Mouse (Mus musculus): Measurements from ENCODE around the gene Mrps21. TPM values are rescaled to one million over a fixed set of nuclear protein-coding genes. Genes with fewer than 3 reads are reported as not detected.
A peak's percentile ranks its signal among the peaks of the same experiment; 100 is the strongest.
"Not testable (repeated sequence)": the region's sequence is repeated elsewhere in the genome, so short reads cannot be mapped to it uniquely, and the experiment has no call there.

Mrps21 gene
- polyA plus RNA-seq, 1 experiment from 2014 or later, result 301 TPM

DNA sequence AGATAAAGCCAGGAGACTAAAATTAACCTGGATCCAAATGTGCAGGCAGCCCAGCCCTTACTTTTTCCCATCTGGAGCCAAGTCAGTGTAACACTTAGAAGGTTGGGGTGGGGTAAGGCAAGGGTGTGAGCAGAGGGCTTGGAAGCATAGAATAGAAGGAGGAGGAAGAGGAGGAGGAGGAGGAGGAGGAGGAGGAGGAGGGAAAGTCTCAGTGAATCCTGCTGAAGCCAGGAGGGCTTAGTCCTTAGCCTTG is 31.0 kb upstream of the Mrps21 start:
- Histone ChIP-seq H3K4me2 (replicated peaks; ENCODE audit: low read depth) (no peak overlapping the region), H3K4me3 (ENCODE audit: low read depth, low read length) (no peak overlapping the region), H3K27me3 (ENCODE audit: control insufficient read depth, insufficient read depth, low read length) (no peaks in the 10 kb centered on the region), H3K27ac (replicated peaks) (no peak overlapping the region), H3K4me1 (replicated peaks; ENCODE audit: control insufficient read depth, insufficient read depth) (peaks cover 5% of the 10 kb centered on the region; the same call in 1 of the 2 replicates), H3K9ac (ENCODE audit: low read length) (no peak overlapping the region), H3K9me3 (ENCODE audit: control insufficient read depth, low read length) (no peaks in the 10 kb centered on the region), H3K36me3 (ENCODE audit: control insufficient read depth, insufficient read depth, low read length) (0 out of 2 replicates have a peak, but pooled peaks cover 5% of the 10 kb centered on the region)
- DNase-seq (ENCODE audit: low spot score) (no peak), ATAC-seq (ENCODE audit: low FRiP score, low TSS enrichment) (no peak)
- no peak for TF ChIP-seq CTCF (IDR thresholded peaks at IDR 0.05; ENCODE audit: low read depth)
- no peak for TF ChIP-seq EP300 (optimal IDR thresholded peaks at IDR 0.05)

DNA sequence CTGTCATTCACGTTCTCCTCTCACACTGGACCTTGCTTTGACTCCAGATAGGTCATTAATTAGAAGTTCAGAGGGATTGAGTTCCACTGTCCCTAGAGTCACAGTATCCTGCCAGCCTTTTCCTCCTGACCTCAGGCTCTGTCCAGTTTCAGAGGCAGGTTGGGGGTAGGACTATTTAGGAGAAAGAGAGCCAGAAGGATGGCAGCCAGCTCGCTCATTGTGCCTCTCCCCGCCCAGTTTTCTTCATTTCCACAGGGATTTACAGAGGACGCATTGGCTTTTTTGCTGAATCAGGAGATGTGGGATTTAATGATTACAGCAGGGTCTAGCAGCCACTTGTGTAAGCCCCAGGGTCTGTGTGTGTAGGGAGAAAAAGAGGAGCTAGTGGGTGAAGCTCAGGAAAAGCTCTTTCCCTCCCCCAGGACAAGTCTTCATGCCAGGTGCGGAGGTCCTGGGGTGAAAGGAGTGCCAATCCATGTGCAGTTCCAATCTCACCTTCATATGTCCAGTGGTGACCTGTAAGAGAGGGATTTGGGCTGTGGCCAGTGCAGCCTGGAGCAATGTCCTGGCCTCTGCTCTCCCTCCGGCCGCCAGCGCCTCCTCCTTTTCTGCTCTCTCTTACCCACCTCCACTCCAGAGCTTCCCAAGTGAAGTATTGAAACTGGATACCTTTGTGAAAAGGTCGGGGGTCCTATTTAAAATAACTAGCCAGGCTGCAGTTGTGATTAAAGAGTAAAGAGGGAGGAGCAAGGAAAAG is 30.5 kb upstream of the Mrps21 start:
- H3K27me3 ChIP-seq (ENCODE audit: control insufficient read depth, insufficient read depth, low read length), result no peaks in the 10 kb centered on the region
- DNase-seq (ENCODE audit: low spot score), result no peak
- no peak overlapping the region for H3K9ac ChIP-seq (ENCODE audit: low read length)
- no peak overlapping the region for H3K4me2 ChIP-seq (replicated peaks; ENCODE audit: low read depth)
- no peak overlapping the region for H3K27ac ChIP-seq (replicated peaks)
- TF ChIP-seq EP300 (optimal IDR thresholded peaks at IDR 0.05) (no peak), CTCF (IDR thresholded peaks at IDR 0.05; ENCODE audit: low read depth) (no peak)
- H3K4me3 ChIP-seq (ENCODE audit: low read depth, low read length), result no peak overlapping the region
- H3K4me1 ChIP-seq (replicated peaks; ENCODE audit: control insufficient read depth, insufficient read depth), result peaks cover 5% of the 10 kb centered on the region; the same call in 1 of the 2 replicates
- ATAC-seq (ENCODE audit: low FRiP score, low TSS enrichment), result no peak
- H3K36me3 ChIP-seq (ENCODE audit: control insufficient read depth, insufficient read depth, low read length), result 0 out of 2 replicates have a peak, but pooled peaks cover 5% of the 10 kb centered on the region
- 51% methylated on average over 9 of the region's 9 CpGs for WGBS
- H3K9me3 ChIP-seq (ENCODE audit: control insufficient read depth, low read length), result no peaks in the 10 kb centered on the region

DNA sequence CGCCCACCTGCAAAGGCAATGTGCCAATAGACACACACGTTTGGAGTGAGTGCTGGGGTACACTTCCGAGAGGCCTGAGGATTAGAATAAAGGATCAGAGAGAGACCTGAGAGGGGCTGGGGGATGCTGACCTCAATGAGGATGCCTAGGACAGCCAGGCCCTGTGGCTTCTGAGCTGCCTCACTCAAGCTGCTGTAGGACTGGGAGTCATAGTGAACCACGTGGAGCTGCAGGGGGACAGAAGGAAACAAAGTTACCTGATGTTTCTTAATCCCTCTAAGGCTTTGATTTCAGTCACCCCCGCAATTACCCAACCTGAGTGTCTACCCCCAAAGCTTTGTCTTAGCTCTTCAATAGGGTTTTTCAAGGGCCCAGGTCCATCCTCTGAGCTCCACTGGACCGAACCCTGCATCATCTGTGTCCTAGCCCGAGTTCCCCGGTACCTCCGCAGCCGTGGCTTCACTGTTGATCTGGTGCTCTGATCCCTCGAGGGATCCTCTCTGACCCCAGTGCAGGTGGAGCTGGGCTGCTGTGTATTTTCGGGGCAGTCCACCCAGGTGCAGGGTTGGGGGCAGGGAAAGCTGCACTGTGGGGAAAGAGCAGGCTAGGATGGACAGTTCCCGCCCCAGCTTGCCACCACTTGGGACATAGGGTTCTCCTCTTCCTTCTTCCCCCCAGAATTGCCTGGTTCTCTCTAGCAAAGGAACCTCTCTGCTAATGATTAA is 28.6 kb upstream of the Mrps21 start:
- DNase-seq (ENCODE audit: low spot score) (no peak), ATAC-seq (ENCODE audit: low FRiP score, low TSS enrichment) (no peak)
- Histone ChIP-seq H3K27me3 (ENCODE audit: control insufficient read depth, insufficient read depth, low read length) (no peaks in the 10 kb centered on the region), H3K4me2 (replicated peaks; ENCODE audit: low read depth) (no peak overlapping the region), H3K9me3 (ENCODE audit: control insufficient read depth, low read length) (no peaks in the 10 kb centered on the region), H3K4me1 (replicated peaks; ENCODE audit: control insufficient read depth, insufficient read depth) (no peaks in the 10 kb centered on the region), H3K27ac (replicated peaks) (no peak overlapping the region), H3K9ac (ENCODE audit: low read length) (no peak overlapping the region), H3K4me3 (ENCODE audit: low read depth, low read length) (no peak overlapping the region), H3K36me3 (ENCODE audit: control insufficient read depth, insufficient read depth, low read length) (0 out of 2 replicates have a peak, but pooled peaks cover 5% of the 10 kb centered on the region)
- 61% methylated on average over 13 of the region's 13 CpGs for WGBS
- no peak for TF ChIP-seq EP300 (optimal IDR thresholded peaks at IDR 0.05)
- no peak for TF ChIP-seq CTCF (IDR thresholded peaks at IDR 0.05; ENCODE audit: low read depth)

DNA sequence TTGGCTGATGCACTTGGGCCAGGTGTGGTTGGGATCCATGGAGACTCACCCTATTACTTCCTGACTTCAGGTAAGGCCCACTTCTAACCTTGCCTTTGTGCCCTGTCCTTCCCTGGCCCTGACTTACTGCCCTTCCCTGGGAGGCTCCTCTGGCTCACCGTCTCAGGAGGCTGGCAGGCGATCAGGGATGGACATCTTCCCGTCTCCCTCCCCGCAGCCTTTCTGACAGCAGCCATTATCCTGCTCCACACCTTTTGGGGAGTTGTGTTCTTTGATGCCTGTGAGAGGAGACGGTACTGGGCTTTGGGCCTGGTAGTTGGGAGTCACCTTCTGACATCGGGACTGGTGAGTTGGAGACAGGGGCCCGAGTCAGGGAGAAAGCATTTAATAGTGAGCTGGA is 24.2 kb upstream of the Mrps21 start:
- not testable (repeated sequence) for H3K27ac ChIP-seq (replicated peaks); H3K27me3 ChIP-seq (ENCODE audit: control insufficient read depth, insufficient read depth, low read length); H3K9me3 ChIP-seq (ENCODE audit: control insufficient read depth, low read length); DNase-seq (ENCODE audit: low spot score); H3K36me3 ChIP-seq (ENCODE audit: control insufficient read depth, insufficient read depth, low read length); H3K4me3 ChIP-seq (ENCODE audit: low read depth, low read length); H3K9ac ChIP-seq (ENCODE audit: low read length); H3K4me1 ChIP-seq (replicated peaks; ENCODE audit: control insufficient read depth, insufficient read depth); ATAC-seq (ENCODE audit: low FRiP score, low TSS enrichment); H3K4me2 ChIP-seq (replicated peaks; ENCODE audit: low read depth)
- 85% methylated on average over 7 of the region's 7 CpGs for WGBS

DNA sequence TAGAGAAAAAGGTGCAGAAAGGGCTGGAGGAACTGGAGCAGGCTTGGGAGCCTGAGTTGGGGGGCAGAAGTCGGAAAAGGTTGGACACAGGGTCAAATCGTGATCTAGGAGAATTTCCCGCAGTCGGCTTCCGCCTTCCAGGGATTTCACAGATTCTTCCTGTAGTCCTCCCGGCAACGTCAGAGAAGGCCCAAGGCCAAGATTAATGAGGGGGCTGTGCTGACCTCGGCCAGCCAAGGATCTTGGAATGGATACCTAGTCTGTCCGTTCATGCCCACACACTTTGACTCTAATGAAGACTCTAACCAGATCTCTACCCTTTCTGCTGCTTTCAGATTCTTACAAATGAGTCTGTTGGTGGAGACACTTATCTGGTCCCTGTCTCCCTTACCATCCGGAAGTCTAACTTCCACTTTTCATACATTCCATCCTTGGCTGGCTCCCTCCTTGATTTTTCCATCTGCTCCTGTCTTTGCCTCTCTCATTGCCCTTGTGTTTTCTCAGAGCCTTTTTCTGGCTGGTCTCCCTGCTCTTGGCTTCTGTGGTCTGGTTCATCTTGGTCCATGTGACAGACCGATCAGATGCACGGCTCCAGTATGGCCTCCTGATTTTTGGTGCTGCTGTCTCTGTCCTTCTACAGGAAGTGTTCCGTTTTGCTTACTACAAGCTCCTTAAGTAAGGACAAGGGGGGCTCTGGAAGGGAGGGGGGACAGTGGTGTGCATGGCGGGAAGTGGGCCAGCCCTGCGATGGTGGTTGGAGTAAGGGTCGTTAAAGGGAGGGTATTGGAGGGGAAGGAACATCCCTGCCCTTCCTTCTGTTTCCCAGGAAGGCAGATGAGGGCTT is 23.2 kb upstream of the Mrps21 start:
- TF ChIP-seq CTCF (IDR thresholded peaks at IDR 0.05; ENCODE audit: low read depth), result no peak
- no peak for TF ChIP-seq EP300 (optimal IDR thresholded peaks at IDR 0.05)
- Histone ChIP-seq H3K4me2 (replicated peaks; ENCODE audit: low read depth) (peak overlapping the region; percentile 77), H3K9ac (ENCODE audit: low read length) (peak overlapping the region; percentile 74), H3K4me3 (ENCODE audit: low read depth, low read length) (peak overlapping the region; percentile 58), H3K36me3 (ENCODE audit: control insufficient read depth, insufficient read depth, low read length) (0 out of 2 replicates have a peak, but pooled peaks cover 5% of the 10 kb centered on the region), H3K27ac (replicated peaks) (peak overlapping the region; percentile 87), H3K27me3 (ENCODE audit: control insufficient read depth, insufficient read depth, low read length) (no peaks in the 10 kb centered on the region), H3K9me3 (ENCODE audit: control insufficient read depth, low read length) (no peaks in the 10 kb centered on the region), H3K4me1 (replicated peaks; ENCODE audit: control insufficient read depth, insufficient read depth) (0 out of 2 replicates have a peak, but pooled peaks cover 3% of the 10 kb centered on the region)
- ATAC-seq (ENCODE audit: low FRiP score, low TSS enrichment) (0 out of 2 replicates have a peak, but pooled peaks have one; percentile 1), DNase-seq (ENCODE audit: low spot score) (peak; percentile 54)
- 5% methylated on average over 14 of the region's 16 CpGs for WGBS

DNA sequence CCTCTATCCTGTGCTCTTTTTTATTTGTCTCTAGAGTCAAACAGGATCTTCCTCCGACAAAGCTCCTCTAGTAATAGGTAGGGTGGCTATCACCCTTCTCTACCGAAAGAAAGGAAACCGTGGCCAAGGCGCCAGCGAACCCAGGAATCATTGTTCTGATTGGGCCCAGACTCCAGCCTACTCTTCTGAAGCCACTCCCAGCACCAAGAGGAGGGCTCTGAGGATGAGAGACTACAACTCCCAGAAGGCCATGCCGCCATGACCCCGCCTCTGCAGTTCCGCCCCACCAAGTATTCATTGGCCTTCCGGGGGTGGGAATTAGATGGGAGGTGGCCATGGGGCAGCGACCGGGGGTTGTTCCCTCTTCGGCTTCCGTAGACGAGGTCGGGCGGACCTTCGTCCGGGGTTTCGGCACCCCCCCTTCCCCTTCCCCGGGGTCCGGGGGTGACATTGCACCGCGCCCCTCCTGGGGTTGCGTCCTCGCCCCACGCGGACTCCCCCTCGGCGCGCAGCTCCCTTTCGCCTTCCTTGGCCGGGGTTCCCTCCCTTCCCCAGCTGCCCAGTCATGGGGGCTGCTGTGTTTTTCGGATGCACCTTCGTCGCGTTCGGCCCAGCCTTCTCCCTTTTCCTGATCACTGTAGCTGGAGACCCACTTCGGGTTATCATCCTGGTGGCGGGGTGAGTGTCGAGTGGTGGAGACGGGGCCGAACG is 22.4 kb upstream of the Mrps21 start, which contains the start of gene Aph1a:
TSS of gene Aph1a (plus strand) at position 364 of the 711 bp plus-strand sequence.
- WGBS, result under 1% methylated on average over 24 of the region's 43 CpGs
- H3K36me3 ChIP-seq (ENCODE audit: control insufficient read depth, insufficient read depth, low read length), result not testable (repeated sequence)
- peak; percentile 98 for ATAC-seq (ENCODE audit: low FRiP score, low TSS enrichment)

More for the DNA sequence above, 22.4 kb upstream of the Mrps21 start, which contains the start of gene Aph1a:
- DNase-seq (ENCODE audit: low spot score), result peak; percentile 96
- not testable (repeated sequence) for H3K4me1 ChIP-seq (replicated peaks; ENCODE audit: control insufficient read depth, insufficient read depth); H3K27me3 ChIP-seq (ENCODE audit: control insufficient read depth, insufficient read depth, low read length); H3K9me3 ChIP-seq (ENCODE audit: control insufficient read depth, low read length)
- Histone ChIP-seq H3K9ac (ENCODE audit: low read length) (peak within 1 kb of the TSS; percentile 74), H3K4me3 (ENCODE audit: low read depth, low read length) (peak within 1 kb of the TSS; percentile 58), H3K4me2 (replicated peaks; ENCODE audit: low read depth) (peak within 1 kb of the TSS; percentile 77), H3K27ac (replicated peaks) (peak within 1 kb of the TSS; percentile 87)

Data from stomach, postnatal 0 days (tissue).